Mouse (Mus musculus) stomach, postnatal 0 days (tissue): ENCODE data around the gene Cd248. TPM values are rescaled to one million over a fixed set of nuclear protein-coding genes. Genes with fewer than 3 reads are reported as not detected.
"Not testable (repeated sequence)": the region's sequence is repeated elsewhere in the genome, so short reads cannot be mapped to it uniquely, and the experiment has no call there.

Experiments
- ATAC-seq: fragments of 200-750 bp; cut with Nextera tagmentation; 2 replicates; pipeline ENCODE4 v1.8.0; 2017; ENCODE audit not compliant: low FRiP score, low TSS enrichment
- DNase-seq: peaks from one replicate; pipeline ENCODE4 v3.0.0-alpha.2; 2016; ENCODE audit warnings: low spot score
- H3K27ac ChIP-seq: fragments of 300-500 bp; sonication (generic); replicated peaks from 2 replicates; pipeline ENCODE4 v1.5.1; 2014; ENCODE audit warnings: mild to moderate bottlenecking, control low read depth
- H3K27me3 ChIP-seq: fragments of 300-500 bp; sonication (generic); 2 replicates; pipeline ENCODE4 v1.6.1; 2014; ENCODE audit warnings: low read length; ENCODE audit not compliant: control insufficient read depth, insufficient read depth
- H3K36me3 ChIP-seq: fragments of 300-500 bp; sonication (generic); 2 replicates; pipeline ENCODE4 v1.6.1; 2014; ENCODE audit warnings: low read length, mixed read lengths; ENCODE audit not compliant: control insufficient read depth, insufficient read depth
- H3K4me1 ChIP-seq: fragments of 300-500 bp; sonication (generic); replicated peaks from 2 replicates; pipeline ENCODE4 v1.6.1; 2014; ENCODE audit warnings: antibody characterized with exemption; ENCODE audit not compliant: control insufficient read depth, insufficient read depth
- H3K4me2 ChIP-seq: fragments of 300-500 bp; sonication (generic); replicated peaks from 2 replicates; pipeline ENCODE4 v1.6.1; 2014; ENCODE audit warnings: low read depth, mild to moderate bottlenecking, control low read depth, moderate library complexity
- H3K4me3 ChIP-seq: fragments of 300-500 bp; sonication (generic); 2 replicates; pipeline ENCODE4 v1.5.1; 2014; ENCODE audit warnings: low read depth, low read length, control low read depth
- H3K9ac ChIP-seq: fragments of 300-500 bp; sonication (generic); 2 replicates; pipeline ENCODE4 v1.6.1; 2014; ENCODE audit warnings: mild to moderate bottlenecking, low read length, control low read depth, mixed read lengths
- H3K9me3 ChIP-seq: fragments of 300-500 bp; sonication (generic); 2 replicates; pipeline ENCODE4 v1.6.1; 2016; ENCODE audit warnings: low read length; ENCODE audit not compliant: control insufficient read depth
- CTCF ChIP-seq: IDR thresholded peaks from 2 replicates; pipeline ENCODE4 v1.5.1; 2016; ENCODE audit warnings: antibody characterized with exemption, low read depth, mild to moderate bottlenecking, moderate library complexity
- EP300 ChIP-seq: optimal IDR thresholded peaks from 2 replicates; pipeline ENCODE3; 2016; ENCODE audit warnings: antibody characterized with exemption
- WGBS: fragments of 180-500 bp; shearing (Covaris S2); extraction: QIAGEN DNeasy Blood & Tissue Kit; methylation state at CpG from one replicate; pipeline ENCODE4 v1.1.7; 2014; 5-methylcytosine and 5-hydroxymethylcytosine counted together
- polyA plus RNA-seq: library from polyadenylated mRNA; unstranded; fragments of >200 nt; fragmentation: Nextera tagmentation; extraction: Ambion mirVana; gene quantifications from 2 replicates; pipeline ENCODE4 v1.2.1, GENCODE M21; 2015

The Cd248 gene
- polyA plus RNA-seq, 1 experiment from 2014 or later: 31.6 TPM

DNA sequence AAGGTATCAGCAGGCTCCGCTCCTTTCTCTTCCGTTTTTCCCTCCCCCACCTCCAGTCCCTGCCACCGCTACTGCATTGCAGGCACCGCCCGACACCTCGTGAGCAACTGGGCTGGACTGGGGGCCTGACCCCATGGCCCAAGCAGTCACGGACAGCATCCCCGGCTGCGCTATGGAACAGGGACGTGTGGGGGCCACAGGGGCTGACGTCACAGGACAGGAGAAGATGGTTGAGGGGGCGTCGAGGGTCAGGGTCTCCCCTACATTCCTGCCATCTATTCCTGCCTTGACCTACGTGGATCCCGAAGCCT is 16.9 kb downstream of the Cd248 start:
- peak overlapping the region; percentile 24; the same call in 1 of the 2 replicates for H3K27ac ChIP-seq
- 9% methylated on average over 15 of the region's 15 CpGs for WGBS
- H3K4me3 ChIP-seq: peak overlapping the region; percentile 46
- DNase-seq: peak; percentile 45
- H3K9me3 ChIP-seq: no peaks in the 10 kb centered on the region
- no peak for ATAC-seq
- H3K4me2 ChIP-seq: peak overlapping the region; percentile 77
- H3K9ac ChIP-seq: peak overlapping the region; percentile 54
- TF ChIP-seq CTCF (no peak), EP300 (no peak)
- peaks cover 7% of the 10 kb centered on the region for H3K27me3 ChIP-seq
- H3K36me3 ChIP-seq: no peaks in the 10 kb centered on the region
- peaks cover 5% of the 10 kb centered on the region; the same call in 1 of the 2 replicates for H3K4me1 ChIP-seq

DNA sequence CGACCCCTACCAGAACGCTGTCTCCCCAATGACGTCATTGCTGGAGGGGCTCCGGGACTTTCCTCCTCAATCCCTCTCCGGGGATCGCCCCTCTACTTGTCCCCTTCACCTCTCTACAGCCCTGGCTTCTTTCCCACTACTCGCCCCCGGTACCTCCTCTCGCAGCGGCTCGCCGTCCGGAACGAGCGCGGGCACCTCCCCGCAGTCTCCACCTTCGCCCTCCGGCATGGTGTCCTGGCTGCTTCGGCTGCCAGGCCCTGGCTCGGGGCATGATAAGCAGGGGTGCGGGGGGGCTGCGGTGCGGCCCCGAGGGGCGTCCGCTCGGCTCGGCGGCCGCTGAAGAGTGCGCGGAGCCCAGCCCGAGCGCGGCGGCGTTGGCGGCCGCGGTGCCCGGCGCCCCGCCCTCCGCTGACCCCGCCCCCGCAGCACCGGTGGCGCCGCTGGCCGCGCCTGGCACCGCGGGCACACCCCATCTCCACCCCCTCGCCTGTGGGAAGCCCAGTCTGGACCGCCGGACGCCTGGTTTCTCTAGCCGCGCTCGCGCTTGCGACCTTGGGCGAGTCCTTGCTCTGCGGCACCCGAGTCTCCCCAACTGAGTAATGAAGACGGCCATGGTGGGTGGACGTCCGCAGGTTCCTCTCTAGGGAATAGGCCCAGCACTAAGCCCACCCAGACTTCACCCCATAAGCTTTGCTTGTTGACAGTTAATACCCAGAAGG is 17.4 kb downstream of the Cd248 start, which contains the start of gene Tmem151a:
Gene Tmem151a (minus strand): TSS at position 387 of the 719 bp plus-strand sequence.
- no peaks in the 10 kb centered on the region for H3K9me3 ChIP-seq
- H3K4me3 ChIP-seq: peak within 1 kb of the TSS; percentile 46
- ATAC-seq (peak; percentile 35), DNase-seq (peak; percentile 86)
- peaks cover 7% of the 10 kb centered on the region for H3K27me3 ChIP-seq
- peak within 1 kb of the TSS; percentile 77 for H3K4me2 ChIP-seq
- H3K27ac ChIP-seq: peak within 1 kb of the TSS; percentile 24; the same call in 1 of the 2 replicates
- H3K9ac ChIP-seq: peak within 1 kb of the TSS; percentile 54
- H3K4me1 ChIP-seq: peaks cover 5% of the 10 kb centered on the region; the same call in 1 of the 2 replicates
- no peaks in the 10 kb centered on the region for H3K36me3 ChIP-seq
- TF ChIP-seq EP300: no peak
- no peak for TF ChIP-seq CTCF
- under 1% methylated on average over 65 of the region's 69 CpGs for WGBS

- not testable (repeated sequence) for DNase-seq, H3K9ac ChIP-seq, H3K9me3 ChIP-seq, H3K27ac ChIP-seq, H3K4me1 ChIP-seq, H3K27me3 ChIP-seq, H3K36me3 ChIP-seq, ATAC-seq, H3K4me2 ChIP-seq, H3K4me3 ChIP-seq
- TF ChIP-seq CTCF: peak; percentile 52
- 55% methylated on average over 4 of the region's 4 CpGs for WGBS
Measured at GRCm38 (mm10) chr19:5086533-5086932, 18.7 kb downstream of the Cd248 start.

- H3K27me3 ChIP-seq: no peaks in the 10 kb centered on the region; the same call in 1 of the 2 replicates
- peak within 1 kb of the TSS; percentile 87 for H3K27ac ChIP-seq
- DNase-seq (peak; percentile 95), ATAC-seq (peak; percentile 90)
- H3K4me3 ChIP-seq: peak within 1 kb of the TSS; percentile 72
- no peaks in the 10 kb centered on the region for H3K9me3 ChIP-seq
- H3K4me1 ChIP-seq: peaks cover 5% of the 10 kb centered on the region; the same call in 1 of the 2 replicates
- H3K9ac ChIP-seq: peak within 1 kb of the TSS; percentile 82
- H3K36me3 ChIP-seq: peaks cover 16% of the 10 kb centered on the region
- TF ChIP-seq EP300: no peak
- TF ChIP-seq CTCF: peak; percentile 79
- peak within 1 kb of the TSS; percentile 89 for H3K4me2 ChIP-seq
- WGBS: under 1% methylated on average over 58 of the region's 58 CpGs
Measured at GRCm38 (mm10) chr19:5087884-5088728, 20.2 kb downstream of the Cd248 start, which contains the start of gene Yif1a. Gene Yif1a, plus strand, starts transcription at chr19:5088538.

DNA sequence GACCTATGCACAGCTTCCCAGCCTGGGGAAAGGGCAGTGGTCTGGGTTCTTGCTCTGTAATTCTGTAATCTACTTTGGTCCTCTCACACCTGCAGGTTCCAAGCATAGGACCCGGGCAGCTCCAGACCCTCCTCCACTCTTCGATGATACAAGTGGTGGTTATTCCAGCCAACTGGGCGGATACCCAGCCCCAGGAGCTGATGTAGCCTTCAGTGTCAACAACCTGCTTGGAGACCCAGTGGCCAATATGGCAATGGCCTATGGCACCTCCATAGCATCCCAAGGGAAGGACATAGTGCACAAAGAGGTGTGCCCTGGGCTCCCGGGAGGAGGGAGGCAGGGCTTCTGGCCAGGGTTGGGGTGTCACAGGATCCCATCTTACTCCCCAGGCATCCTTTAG is 21.4 kb downstream of the Cd248 start:
- H3K36me3 ChIP-seq: peaks cover 18% of the 10 kb centered on the region
- ATAC-seq (no peak), DNase-seq (no peak)
- no peaks in the 10 kb centered on the region; the same call in 1 of the 2 replicates for H3K27me3 ChIP-seq
- H3K4me3 ChIP-seq: peak overlapping the region; percentile 72
- H3K9ac ChIP-seq: peak overlapping the region; percentile 82
- 91% methylated on average over 4 of the region's 4 CpGs for WGBS
- H3K27ac ChIP-seq: no peak overlapping the region
- peak overlapping the region; percentile 89 for H3K4me2 ChIP-seq
- no peaks in the 10 kb centered on the region for H3K9me3 ChIP-seq
- peaks cover 5% of the 10 kb centered on the region; the same call in 1 of the 2 replicates for H3K4me1 ChIP-seq
- TF ChIP-seq CTCF: no peak
- no peak for TF ChIP-seq EP300
